Mouse (Mus musculus): Measurements from ENCODE around the gene Trmt44.
"Not testable (repeated sequence)": the region's sequence is repeated elsewhere in the genome, so short reads cannot be mapped to it uniquely, and the experiment has no call there.

The Trmt44 gene

DNA sequence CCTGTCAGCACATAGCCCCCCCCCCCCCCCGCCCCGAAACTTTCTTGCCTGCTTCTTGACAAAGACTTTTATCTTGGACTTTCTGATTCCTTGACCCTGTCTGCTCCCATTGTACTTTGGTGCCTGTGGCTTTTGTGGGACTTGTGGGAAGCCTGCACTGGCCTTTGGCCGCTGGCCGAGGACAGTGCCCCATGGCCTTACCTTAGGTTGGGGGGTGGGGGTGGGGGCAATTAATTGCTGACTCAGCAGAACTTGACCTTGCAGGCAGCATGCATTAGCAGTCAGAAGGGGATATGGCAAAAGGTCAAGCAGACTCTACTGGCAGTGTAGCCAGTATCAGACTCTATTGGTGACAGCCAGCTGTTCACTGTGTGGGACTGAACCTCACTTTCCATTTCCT lies 16.6 kb upstream of the Trmt44 start:
- no peak for DNase-seq (ENCODE audit: low spot score)

DNA sequence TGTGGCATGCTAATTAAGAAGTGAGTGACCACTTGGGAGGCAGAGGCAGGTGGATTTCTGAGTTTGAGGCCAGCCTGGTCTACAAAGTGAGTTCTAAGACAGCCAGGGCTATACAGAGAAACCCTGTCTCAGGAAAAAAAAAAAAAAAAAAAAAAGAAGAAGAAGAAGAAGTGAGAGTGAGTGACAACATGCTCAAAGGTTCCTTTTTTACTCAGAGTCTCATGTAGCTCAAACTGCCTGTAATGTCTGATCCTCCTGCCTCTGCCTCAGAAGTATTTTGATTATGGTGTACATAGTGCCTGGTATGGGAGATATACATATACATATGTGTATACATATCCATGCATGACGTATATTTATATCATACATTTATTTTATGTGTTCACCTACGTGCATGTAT lies 9.4 kb upstream of the Trmt44 start:
- DNase-seq (ENCODE audit: low spot score), result not testable (repeated sequence)

DNA sequence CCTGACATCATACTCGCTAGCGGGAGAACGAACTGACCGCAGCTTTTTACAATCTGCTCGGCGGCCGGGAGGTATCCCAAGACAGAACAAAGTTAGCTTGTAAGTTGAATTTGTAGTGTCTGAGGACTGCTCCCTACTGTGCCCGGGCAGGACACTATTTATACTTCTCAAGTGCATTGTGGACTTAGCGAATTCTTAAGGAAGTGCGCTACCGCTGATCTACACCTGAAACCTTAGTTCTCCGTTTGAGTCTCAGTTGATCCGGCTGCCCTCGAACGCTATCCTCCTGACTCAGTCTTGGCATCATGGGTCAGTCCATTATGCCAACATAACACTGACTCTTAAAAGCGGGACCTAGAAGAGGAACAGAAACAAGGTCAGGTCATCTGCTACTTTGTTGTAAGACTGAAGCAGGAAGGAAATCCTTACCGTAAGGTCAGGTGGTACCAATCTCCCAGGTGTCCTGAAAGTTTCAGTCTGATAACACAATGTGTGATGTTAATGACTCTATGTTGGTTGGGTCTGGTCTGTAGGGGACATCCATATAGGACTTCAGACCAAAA lies 8.4 kb upstream of the Trmt44 start:
- peak; percentile 38 for DNase-seq (ENCODE audit: low spot score)

DNA sequence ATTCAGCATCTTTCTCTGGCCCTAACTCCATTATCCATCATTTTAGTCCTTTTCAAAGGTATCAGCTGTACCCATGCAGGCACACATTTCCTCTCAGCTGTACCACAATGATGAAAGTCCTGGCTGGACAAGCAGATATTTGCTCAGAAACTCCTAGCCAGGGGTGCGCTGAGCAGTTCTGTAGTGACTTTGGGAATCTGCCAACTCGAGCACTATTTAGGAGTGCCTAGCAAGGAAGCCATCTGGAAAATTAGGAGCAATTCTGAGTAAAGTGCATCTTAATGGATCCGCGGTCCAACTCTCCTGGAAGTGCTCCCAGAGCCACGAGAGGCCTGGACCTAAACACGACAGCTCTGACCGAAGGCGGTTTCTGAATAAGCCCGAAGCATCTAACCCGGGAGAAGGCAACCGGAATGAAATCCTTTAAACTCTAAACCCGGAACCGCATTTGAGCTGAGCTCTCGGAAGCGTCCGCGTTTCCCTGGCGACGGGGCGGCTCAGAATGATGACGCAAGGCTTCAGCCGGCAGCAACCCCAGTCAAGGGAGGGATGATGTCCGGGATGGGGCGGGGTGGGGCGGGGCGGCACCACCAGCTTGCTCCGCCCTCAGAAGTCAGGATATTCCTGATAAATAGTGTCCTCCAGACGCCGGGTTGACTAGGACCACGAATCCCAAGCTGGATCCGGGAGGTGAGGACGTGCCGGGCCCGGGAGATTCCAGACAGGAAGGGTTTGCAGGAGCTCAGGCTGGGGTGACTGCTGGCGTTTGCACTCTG lies 7.8 kb upstream of the Trmt44 start, which contains the start of gene Acox3:
Gene Acox3, plus strand, starts transcription at position 596 of the 776 bp plus-strand sequence.
- peak; percentile 97 for DNase-seq (ENCODE audit: low spot score)

DNA sequence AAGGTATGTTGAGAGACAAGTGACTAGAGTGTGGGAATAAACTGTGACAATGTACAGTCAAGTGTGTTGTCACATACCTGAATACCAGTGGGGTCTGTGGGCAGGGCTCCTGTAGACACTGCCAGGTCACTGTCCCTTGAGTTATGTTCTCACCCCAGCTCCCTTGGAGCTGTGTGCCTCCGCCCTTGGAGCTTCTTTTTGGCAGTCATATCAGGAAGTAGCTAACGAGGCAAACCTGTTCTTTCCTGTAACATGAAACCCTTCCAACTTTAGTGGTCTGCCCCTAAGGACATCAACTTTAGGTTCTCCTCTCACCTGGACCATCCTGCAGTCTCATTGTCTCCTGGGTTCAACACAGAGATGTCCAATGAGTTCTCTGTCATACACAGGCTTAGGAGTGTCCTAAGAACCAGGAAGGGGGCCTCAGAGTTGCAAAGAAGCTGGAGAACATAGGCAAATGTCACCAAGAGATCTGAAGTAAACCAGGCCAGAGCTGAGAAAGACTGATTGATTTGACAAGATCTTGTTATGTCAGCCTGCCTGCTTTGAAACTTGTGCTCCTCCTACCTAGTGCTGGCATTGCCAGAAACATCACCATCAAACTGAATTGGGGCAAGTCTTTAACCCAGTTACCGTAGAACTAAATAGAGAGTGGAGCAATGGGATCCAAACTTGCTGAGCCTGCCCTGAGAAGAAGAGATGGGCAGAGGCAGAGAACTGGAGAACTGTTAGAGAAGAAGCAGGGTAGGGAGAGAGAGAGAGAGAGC lies 5.5 kb upstream of the Trmt44 start:
- no peak for DNase-seq (ENCODE audit: low spot score)

DNA sequence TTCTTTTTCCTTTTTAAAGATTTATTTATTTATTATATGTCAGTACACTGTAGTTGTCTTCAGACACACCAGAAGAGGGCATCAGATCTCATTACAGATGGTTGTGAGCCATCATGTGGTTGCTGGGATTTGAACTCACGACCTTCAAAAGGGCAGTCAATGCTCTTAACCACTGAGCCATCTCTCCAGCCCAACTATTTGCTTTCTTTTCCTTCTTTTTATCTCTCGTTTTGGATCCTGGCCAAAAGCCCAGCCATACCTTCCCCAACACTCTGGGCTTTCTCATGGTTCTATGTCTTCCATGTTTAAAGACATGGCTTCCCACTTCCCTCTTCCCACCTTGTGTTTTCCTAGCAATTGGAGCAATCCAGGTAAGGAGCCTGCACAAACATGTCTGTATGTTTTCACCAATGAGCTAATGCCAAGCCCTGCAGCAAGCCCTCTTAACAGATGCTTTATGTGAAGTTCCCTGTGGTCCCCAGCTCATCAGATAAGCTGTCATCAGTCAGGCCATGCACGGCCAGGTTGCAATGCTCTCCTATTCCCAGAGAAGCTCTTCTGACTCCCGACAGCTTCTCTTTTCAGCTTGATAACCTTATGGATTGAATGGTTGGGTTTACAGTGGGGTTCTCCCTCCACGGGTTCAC lies 4.5 kb upstream of the Trmt44 start:
- DNase-seq (ENCODE audit: low spot score), result no peak

DNA sequence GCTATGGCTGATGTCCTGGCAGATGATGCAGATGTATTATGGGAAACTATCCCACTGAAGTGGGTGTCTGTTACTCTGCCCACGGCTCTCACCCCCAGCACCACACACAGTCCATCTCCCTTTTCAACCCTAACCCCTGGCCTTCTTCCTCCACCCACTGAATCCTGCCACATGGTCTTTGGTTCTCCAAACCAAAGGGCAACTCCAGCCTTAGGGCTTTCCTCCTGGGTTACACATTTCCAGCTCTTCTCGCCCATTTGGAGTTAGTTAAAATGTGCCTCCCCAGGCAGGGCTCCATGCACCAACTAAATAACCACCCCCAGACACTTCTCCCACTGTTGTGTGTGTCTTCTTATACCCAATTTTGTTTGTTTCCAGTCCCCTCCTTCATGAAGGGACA lies 3.5 kb upstream of the Trmt44 start:
- no peak for DNase-seq (ENCODE audit: low spot score)

DNA sequence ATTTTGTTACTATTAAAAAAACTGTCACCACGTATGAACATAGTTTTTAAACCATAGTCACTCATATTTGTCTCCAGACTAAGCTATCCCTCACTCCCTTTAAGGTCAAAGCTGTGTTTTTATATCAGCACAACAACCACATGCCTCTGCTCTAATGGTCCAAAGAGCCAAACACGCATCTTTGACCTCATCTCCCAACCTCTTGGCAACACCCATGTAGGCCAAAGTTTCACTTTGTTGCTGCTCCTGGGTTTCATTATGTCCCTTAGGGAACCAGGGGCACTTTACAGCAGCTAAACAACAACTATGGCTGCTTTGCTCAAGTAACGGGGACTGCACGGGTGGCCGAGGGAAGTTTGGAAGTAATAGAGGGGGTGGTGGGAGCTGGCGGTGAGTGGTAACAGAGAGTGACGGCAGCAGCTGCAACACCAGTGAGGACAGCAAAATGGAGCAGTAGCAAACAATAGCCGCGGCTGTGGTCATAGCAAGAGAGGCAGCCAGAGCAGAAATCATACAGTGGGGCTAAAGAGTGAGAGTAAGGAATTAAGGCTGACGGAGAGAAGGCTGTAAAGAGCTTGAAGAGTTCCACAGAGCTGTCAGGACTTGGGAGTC lies 1.6 kb upstream of the Trmt44 start:
- DNase-seq (ENCODE audit: low spot score), result no peak

DNA sequence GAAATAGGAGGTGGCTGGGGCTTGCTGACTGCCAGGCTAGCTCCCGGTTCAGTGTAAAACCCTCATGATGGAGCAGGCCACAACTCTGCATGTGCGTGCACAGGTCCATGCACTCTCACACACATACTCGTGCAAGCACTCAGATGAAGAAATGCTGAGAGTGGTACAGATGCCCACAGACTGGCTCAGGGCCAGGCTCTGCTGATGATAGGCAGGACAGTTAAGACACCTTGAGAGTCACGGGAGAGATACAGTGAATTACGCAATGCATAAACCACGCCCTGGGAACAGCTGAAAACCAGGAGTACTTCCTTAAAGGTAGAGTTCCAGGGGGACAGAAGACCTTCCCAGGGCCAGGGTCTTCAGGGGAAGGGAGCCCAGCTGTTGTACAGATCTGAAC lies 3.3 kb downstream of the Trmt44 start:
- DNase-seq (ENCODE audit: low spot score), result no peak

DNA sequence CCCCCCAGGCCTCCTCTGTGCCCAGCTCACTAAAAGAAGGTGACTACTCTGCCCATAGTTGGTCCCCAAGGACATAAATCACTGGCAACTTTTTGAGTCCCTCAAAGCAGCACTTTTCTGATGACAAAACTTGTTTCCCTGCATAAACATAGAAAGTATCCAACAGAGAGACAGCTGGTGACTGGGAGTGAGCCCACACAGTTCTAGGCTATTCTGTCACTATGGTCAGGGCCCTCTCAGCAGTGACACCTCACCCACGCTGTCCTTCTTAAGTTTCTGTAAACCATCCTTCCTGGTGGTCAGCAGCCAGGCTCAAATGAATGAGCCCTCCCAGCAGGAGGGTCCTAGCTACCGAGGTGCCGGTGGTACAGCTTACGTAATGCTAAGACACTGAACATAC lies 8.2 kb downstream of the Trmt44 start:
- DNase-seq (ENCODE audit: low spot score), result no peak

DNA sequence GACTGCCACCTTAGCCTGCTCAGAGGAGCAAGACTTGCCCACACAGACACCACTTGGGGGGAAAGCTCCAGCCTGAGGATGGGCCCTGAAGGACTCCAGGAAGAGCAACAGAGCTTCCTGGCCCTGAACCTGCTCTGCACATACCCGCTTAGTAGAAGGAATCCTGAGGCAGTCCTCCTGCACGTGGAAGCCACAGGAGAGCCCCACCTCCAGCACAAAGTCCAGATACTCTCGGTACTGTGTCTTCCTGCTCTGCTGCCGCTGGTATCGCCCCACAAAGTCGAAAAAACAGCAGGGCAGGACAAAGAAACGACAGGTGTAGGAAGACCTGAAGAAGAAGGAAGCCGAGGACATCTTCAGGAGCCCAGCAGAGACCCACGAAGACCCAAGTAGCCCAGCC lies 9.7 kb downstream of the Trmt44 start:
- DNase-seq (ENCODE audit: low spot score), result no peak

DNA sequence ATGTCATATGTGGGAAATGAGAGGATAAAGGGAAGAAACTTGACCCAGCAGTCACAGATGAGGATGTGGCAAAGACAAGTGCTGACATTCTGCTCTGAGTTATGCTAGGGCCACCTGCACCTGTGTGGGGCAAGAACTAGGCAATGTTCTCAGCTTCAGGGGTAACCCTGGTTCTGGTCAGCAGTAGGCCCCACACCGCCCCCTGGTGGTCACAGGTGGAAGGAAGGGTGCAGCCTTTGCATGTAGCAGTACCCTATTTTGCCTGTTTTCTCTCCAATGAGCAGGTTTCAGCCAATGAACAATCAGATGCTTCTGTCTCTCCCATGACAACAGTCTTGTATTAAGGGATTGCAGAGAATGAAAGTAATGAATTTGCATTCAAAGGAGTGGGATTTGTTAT lies 11.4 kb downstream of the Trmt44 start:
- peak; percentile 59 for DNase-seq (ENCODE audit: low spot score)

DNA sequence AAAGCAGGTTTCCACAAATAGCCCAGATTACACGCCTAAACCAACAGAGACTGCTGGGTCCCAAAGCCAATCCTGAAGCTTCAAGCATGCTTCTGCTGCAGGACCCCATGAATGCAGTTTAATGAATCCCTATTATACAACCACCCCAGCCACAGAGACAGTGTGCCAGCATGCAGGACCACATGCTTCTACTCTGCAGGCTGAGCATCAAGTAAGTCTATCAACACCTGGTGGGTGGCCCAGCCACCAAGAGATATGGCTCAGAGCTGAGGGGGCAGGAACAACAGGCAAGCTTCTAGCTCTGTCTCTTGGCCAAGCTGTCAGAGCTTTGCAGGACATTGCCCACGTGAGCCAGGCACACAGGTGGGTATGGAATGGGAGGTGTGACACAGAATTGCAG lies 12.3 kb downstream of the Trmt44 start:
- DNase-seq (ENCODE audit: low spot score), result no peak

DNA sequence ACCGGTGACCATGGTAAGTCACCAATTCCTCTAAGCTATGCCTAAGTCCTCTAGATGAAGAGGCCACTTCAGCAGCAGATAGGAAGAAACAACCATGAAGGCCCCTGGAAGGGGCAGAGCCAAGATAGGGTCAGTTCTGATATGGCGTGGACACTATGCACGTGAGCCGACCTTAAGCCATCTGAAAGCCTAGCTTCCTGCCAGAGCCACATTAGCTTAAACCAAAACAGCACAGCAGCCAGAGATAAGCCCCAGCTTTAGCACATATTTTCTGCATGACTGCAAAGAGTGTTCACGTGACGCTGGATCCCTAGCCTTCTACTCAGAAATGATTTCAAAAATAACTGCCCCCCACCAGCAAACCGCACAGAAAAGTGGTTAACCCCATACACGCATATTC lies 15.4 kb downstream of the Trmt44 start:
- no peak for DNase-seq (ENCODE audit: low spot score)

DNA sequence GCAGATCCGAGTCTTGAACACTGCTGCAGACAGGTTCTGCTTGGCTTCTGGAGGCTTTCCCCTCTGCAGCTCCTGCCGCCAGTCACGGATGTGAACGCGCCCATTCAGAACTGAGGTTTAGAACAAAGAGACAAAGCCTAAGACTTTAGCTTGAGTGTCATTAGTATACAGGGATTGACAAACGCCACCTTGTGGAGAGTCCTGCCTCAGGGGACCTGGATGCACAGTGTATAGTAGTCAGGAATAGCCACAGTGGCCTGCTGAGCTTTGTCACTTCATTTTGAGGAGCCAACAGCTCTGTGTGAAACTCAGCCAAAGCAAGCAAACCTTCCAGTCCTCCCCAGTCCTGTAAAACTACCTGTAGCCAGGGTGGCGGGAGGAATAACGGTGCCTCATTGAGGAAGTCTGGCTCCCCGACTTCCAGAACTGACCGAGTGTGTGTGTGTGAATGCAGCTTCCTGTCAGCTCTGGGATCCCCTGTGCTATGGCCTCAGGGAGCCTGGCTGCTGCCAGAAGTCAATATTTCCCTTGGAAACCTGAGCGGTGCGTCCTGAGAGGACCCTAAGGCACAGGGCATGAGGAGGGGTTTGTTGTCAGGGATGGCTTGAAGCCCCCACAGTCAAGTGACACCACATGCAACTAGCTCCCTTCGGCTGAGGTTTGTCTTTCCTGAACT lies 16.8 kb downstream of the Trmt44 start:
- no peak for DNase-seq (ENCODE audit: low spot score)

DNA sequence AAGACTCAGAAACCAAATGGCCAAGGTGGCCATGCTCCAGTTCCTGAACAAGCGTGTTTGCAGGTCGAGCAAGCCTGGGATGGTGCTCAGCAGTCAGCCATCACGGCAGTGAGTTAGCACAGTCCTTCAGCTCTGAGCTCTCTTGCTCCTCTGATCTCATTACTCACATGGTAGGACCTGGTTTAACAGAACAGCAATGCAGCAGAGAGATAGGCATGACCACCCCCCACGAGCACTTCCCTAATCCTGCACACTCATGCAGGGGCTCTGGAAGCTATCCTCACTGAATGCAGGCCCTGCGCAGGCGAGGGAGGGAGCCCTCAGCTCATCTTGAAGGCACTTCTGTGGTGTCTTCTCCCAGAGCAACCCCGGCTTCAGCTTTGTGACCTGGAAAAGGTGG lies 18.5 kb downstream of the Trmt44 start:
- DNase-seq (ENCODE audit: low spot score), result no peak

DNA sequence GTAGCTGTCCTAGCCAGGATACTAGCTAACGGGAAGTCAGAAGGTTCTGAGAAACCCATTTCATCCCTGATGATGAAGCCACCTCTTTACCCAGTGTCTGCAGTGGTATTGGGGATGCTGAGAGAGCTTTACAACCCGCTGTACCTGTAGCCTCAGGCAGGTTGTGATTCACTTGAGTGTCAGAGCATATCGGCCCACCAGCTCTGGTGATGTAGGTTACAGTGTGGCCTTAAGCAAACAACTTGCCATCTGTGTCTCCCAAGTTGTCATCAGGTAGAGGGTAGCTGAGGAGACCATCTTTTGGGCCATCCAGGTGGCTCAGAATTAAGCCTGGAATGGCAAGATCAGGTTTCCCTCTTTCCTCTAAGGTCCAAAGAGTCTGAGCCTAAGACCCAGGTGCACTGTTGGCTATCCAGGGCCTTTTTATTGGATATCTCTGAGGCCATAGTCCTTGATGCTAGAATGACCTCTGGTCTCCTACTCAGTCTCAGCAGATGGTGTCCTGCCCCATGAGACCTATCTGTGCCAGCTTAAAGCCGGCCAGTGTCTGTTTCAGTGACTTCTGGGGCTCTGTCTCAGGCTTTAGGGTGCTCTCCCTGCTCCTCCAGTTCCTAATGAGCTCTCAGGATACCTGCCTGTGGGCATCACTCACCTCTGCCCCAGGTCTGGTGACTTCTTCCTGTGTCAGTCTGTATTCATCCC lies 21.9 kb downstream of the Trmt44 start:
- DNase-seq (ENCODE audit: low spot score), result no peak

DNA sequence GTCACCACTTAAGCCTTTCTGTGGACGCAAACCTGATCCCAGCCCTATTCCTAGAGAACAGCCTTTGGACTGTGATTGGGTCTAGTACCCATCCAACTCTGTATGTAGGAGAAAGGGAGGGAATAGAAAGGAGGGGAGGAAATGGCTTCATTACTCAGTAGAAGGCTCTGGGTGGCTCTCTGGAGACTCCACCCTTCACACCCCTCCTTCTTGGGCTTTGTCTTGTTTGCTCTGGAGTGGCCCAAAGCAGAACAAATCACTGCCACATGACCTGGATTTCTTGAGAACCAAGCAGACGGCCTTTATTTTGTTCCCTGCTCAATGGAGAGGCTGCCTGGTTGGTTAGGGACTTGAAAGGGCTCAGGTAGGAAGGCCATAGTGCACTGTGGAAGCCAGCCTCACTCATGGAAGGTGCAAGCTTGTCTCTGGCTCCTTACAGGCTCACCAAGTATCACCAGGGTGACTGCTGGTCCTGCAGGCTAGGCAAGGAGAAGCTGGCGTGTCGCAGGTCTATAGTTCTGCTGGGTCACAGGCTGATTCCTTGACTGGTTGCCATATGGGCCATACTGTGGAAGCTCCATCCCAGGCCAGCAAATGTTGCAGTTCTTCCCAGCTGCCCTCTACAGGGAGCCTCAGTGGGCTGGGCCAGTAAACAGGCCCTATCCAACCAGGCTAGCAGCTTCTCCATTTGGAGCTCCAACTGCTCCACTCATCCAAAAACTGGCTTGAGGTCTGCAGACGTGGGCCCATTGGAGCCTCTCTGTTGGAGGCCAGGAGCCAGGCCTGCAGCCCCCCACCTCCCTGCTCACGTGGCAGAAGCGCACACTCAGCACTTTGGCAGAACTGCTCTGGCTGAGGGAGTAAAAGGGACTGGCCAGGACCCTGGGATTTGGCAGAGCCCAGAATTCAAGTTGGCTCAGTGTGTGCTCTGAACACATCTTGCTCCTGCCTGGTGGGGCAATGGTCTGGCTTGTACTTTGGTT lies 22.7 kb downstream of the Trmt44 start:
- no peak for DNase-seq (ENCODE audit: low spot score)

DNA sequence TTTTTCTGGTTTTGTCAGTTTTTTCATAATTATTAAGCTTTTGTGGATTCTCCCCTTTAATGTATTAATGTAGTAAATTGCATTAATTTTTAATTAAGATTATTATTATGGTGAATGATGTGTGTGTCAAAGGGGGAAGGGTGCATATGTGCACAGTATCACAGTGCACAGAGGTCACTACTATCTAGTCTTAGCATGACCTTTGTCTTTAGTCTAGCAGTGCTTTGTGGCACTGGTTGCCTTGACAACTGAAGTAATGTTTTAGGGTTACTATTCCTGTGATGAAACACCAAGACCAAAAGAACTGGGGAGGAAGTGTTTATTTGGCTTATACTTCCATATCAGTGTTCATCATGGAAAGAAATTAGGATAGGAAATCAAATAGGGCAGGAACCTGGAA lies 28.7 kb downstream of the Trmt44 start:
- DNase-seq (ENCODE audit: low spot score), result no peak
